Mouse (Mus musculus) hindbrain, embryonic 11.5 days (tissue): Measurements from ENCODE around the gene Kcnma1. TPM values are rescaled to one million over a fixed set of nuclear protein-coding genes. Genes with fewer than 3 reads are reported as not detected.

Experiments used
- ATAC-seq: fragments of 200-750 bp; cut with Nextera tagmentation; 2 replicates; pipeline ENCODE4 v1.8.0; 2017; ENCODE audit warnings: mild to moderate bottlenecking, moderate TSS enrichment, moderate library complexity; ENCODE audit not compliant: low FRiP score
- DNase-seq: peaks from one replicate; pipeline ENCODE4 v3.0.0-alpha.2; 2015; ENCODE audit warnings: low spot score
- H3K27ac ChIP-seq: fragments of 300-500 bp; sonication (generic); 2 replicates; pipeline ENCODE4 v1.5.1; 2014; ENCODE audit warnings: mild to moderate bottlenecking, low read depth, low read length
- H3K27me3 ChIP-seq: fragments of 300-500 bp; sonication (generic); 2 replicates; pipeline ENCODE4 v1.6.1; 2014; ENCODE audit warnings: mild to moderate bottlenecking, low read length, moderate library complexity, mixed read lengths; ENCODE audit not compliant: control insufficient read depth, insufficient read depth
- H3K36me3 ChIP-seq: fragments of 300-500 bp; sonication (generic); 2 replicates; pipeline ENCODE4 v1.6.1; 2014; ENCODE audit warnings: mild to moderate bottlenecking, low read length, moderate library complexity, mixed read lengths; ENCODE audit not compliant: control insufficient read depth, insufficient read depth
- H3K4me1 ChIP-seq: fragments of 300-500 bp; sonication (generic); replicated peaks from 2 replicates; pipeline ENCODE4 v1.6.1; 2014; ENCODE audit warnings: low read length, mixed read lengths; ENCODE audit not compliant: control insufficient read depth, insufficient read depth
- H3K4me2 ChIP-seq: fragments of 300-500 bp; sonication (generic); replicated peaks from 2 replicates; pipeline ENCODE4 v1.6.1; 2014; ENCODE audit warnings: mild to moderate bottlenecking, low read depth, low read length
- H3K4me3 ChIP-seq: fragments of 300-500 bp; sonication (generic); 2 replicates; pipeline ENCODE4 v1.5.1; 2014; ENCODE audit warnings: low read depth, low read length
- H3K9ac ChIP-seq: fragments of 300-500 bp; sonication (generic); 2 replicates; pipeline ENCODE4 v1.6.1; 2014; ENCODE audit warnings: low read depth, low read length
- H3K9me3 ChIP-seq: fragments of 300-500 bp; sonication (generic); 2 replicates; pipeline ENCODE4 v1.6.1; 2016; ENCODE audit warnings: low read length; ENCODE audit not compliant: control insufficient read depth
- WGBS: fragments of 180-500 bp; shearing (Covaris S2); extraction: QIAGEN DNeasy Blood & Tissue Kit; methylation state at CpG from one replicate; pipeline ENCODE4 v1.1.7; 2014; 5-methylcytosine and 5-hydroxymethylcytosine counted together
- polyA plus RNA-seq: library from polyadenylated mRNA; unstranded; fragments of >200 nt; fragmentation: Nextera tagmentation; extraction: Ambion mirVana; gene quantifications from 2 replicates; pipeline ENCODE4 v1.2.1, GENCODE M21; 2014

Kcnma1 gene
- polyA plus RNA-seq, 1 experiment from 2014 or later, result 1.8 TPM

DNA sequence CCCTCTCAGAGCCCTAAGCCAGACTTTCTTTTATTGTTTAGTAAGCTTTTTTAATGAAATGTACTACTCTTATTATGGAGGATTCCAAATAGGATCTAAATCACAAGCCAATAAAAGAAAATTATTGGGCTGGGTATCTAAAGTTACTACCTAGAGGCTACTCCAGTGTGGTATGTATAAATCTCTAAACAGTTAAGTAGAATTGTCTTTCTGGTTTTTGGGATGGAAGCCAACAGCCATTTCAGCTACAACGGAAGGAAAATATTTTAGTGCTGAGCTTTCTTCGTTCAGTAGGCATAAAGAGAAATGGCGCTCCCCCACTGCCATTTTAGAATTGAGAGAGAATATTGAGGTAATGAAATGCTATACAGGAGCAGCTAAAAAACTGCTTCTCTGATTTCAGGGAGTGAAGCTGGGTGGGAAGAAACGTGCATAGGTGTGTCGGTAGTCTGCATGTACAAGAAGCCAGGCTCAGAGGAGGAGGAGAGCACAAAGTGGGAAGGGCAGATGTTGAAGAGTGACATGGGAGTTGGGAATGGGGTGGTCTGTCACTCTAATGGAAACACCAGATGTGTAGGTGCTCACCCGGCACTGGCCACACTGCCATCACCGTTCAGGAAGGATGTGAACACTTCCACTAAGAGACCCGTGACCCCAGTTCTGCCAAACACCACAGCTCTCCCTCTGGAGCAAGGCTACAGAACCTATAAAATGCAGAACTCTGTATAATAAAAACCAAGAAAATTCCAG is 656.6 kb downstream of the Kcnma1 start:
- Histone ChIP-seq H3K4me1 (no peaks in the 10 kb centered on the region), H3K36me3 (no peaks in the 10 kb centered on the region), H3K27ac (no peak overlapping the region), H3K4me2 (no peak overlapping the region), H3K9ac (no peak overlapping the region), H3K9me3 (no peaks in the 10 kb centered on the region), H3K4me3 (no peak overlapping the region), H3K27me3 (no peaks in the 10 kb centered on the region)
- ATAC-seq (no peak), DNase-seq (no peak)
- WGBS, result 87% methylated on average over 8 of the region's 8 CpGs

DNA sequence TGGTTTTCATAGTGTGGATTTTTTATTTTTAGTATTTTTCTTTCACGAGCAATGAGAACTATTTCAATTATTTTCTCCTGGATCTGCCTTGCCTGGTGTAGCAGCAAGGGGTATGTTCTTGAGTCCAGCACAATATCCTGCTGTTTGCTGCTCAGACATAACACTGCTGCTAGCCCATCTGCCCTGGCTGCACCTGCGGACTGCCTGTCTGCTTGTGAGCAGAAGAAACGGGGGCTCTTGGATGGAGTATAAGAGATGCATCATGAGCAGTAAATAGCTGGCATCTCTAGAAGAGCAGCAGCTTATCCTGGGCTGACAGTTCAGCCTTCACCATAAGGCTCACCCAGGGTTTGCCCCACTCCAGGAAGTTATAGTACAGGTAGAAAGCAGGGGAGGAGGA is 687.5 kb downstream of the Kcnma1 start:
- no peak for ATAC-seq
- WGBS, result 85% methylated on average over 3 of the region's 3 CpGs

DNA sequence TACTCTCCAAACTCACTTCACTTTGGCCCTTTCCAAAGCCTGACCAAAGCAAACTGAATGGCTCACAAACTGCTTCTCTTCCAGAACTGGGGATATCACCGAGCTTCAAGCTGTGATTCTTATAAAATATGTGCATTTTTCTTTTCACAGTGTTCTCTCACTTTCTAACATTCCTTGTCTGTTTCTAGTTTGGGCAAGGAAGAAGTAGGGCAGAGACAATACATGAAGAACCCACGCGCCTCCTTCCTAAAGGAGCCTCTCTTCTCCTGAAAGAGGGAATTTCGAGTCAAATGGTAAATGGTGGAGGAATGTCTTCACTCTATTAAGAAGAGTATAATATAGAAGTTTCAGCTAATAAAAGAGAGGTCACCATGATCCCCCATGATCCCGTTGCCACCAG is 709.0 kb downstream of the Kcnma1 start:
- Histone ChIP-seq H3K9ac (no peak overlapping the region), H3K4me3 (no peak overlapping the region), H3K4me1 (no peaks in the 10 kb centered on the region), H3K27ac (no peak overlapping the region), H3K4me2 (no peak overlapping the region), H3K36me3 (no peaks in the 10 kb centered on the region), H3K9me3 (no peaks in the 10 kb centered on the region), H3K27me3 (no peaks in the 10 kb centered on the region)
- DNase-seq (no peak), ATAC-seq (no peak)
- 90% methylated on average over 5 of the region's 5 CpGs for WGBS

More for the DNA sequence above, 687.5 kb downstream of the Kcnma1 start:
- H3K9ac ChIP-seq, result no peak overlapping the region
- H3K4me3 ChIP-seq, result no peak overlapping the region
- H3K36me3 ChIP-seq, result no peaks in the 10 kb centered on the region
- no peaks in the 10 kb centered on the region for H3K4me1 ChIP-seq
- H3K27ac ChIP-seq, result no peak overlapping the region
- no peak for DNase-seq
- H3K4me2 ChIP-seq, result no peak overlapping the region
- H3K9me3 ChIP-seq, result no peaks in the 10 kb centered on the region
- H3K27me3 ChIP-seq, result no peaks in the 10 kb centered on the region

- no peak overlapping the region for H3K27ac ChIP-seq
- 96% methylated on average over 2 of the region's 2 CpGs for WGBS
These were observed 713.8 kb downstream of the Kcnma1 start for GRCm38 (mm10) chr14:23300443-23300842.

GRCm38 (mm10) chr14:23290634-23291033 is 723.7 kb downstream of the Kcnma1 start:
- Histone ChIP-seq H3K4me1 (no peaks in the 10 kb centered on the region), H3K9ac (no peak overlapping the region), H3K9me3 (no peaks in the 10 kb centered on the region), H3K27ac (no peak overlapping the region), H3K4me3 (no peak overlapping the region), H3K27me3 (no peaks in the 10 kb centered on the region), H3K4me2 (no peak overlapping the region), H3K36me3 (no peaks in the 10 kb centered on the region)
- ATAC-seq (no peak), DNase-seq (no peak)
- 78% methylated on average over 2 of the region's 2 CpGs for WGBS

More at GRCm38 (mm10) chr14:23300443-23300842, 713.8 kb downstream of the Kcnma1 start:
- no peak for DNase-seq
- Histone ChIP-seq H3K4me2 (no peak overlapping the region), H3K36me3 (no peaks in the 10 kb centered on the region), H3K27me3 (no peaks in the 10 kb centered on the region), H3K9ac (no peak overlapping the region), H3K4me3 (no peak overlapping the region), H3K9me3 (no peaks in the 10 kb centered on the region), H3K4me1 (no peaks in the 10 kb centered on the region)
- no peak for ATAC-seq

DNA sequence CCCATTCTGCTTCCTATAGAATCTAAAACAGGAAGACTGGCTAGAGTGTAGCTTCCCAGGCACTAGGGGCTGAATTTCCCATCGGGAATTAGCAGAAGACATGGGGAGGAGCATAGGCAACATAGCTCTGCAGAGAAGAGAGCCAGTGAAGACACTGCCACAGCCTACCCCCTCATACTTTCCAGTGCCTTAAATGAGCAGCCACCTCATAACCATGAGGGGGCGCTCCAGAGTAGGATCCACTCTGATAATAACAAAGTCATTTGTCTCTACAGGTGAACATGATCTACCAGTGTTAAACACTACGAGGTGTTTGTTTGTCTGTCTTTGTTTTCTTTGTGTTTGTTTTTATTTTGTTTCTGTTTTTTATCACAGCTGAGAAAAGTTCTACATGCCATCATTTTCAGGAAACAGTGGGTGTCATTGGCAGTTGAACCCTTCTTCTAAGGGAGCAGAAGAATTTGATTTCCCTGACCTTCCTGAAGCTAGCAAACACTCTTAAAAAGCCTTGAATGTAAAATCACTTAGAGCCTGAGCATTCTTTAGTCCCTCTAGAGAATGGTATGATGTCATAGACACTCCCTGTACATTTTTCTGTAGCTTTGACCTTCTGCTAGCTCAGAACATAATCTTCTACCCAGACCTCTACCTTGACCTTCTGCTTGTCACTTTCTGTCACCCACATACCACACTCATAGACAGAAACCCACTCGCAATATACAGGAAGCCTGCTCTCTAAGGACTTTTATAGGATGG is 747.6 kb downstream of the Kcnma1 start:
- Histone ChIP-seq H3K27me3 (no peaks in the 10 kb centered on the region), H3K9ac (no peak overlapping the region), H3K9me3 (no peaks in the 10 kb centered on the region), H3K36me3 (no peaks in the 10 kb centered on the region), H3K4me3 (no peak overlapping the region), H3K4me2 (no peak overlapping the region), H3K4me1 (no peaks in the 10 kb centered on the region), H3K27ac (no peak overlapping the region)
- no peak for DNase-seq
- ATAC-seq, result no peak
- WGBS, result 47% methylated on average over 4 of the region's 4 CpGs

DNA sequence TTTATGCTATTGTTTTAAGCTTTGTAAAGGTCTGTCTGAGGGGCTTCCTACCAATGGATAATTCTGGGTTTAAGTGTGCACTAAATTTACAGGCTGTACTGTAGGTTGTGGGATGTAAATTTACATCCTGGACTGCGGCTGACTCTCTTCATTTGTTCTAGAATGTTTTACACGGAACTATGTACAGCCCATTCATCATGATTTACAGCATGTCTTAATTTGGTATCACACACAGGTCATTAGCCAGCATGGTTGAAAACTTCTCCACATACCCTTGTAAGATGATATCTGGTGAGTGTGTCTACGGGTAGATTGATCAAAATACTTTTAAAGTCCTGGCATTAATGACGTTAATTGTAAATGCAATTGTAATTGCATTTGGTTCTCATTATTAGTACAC is 761.1 kb downstream of the Kcnma1 start:
- ATAC-seq (no peak), DNase-seq (no peak)
- WGBS, result 89% methylated on average over 4 of the region's 4 CpGs
- no peak overlapping the region for H3K27ac ChIP-seq
- no peaks in the 10 kb centered on the region for H3K36me3 ChIP-seq
- H3K4me2 ChIP-seq, result no peak overlapping the region
- H3K9ac ChIP-seq, result no peak overlapping the region
- H3K27me3 ChIP-seq, result no peaks in the 10 kb centered on the region
- no peak overlapping the region for H3K4me3 ChIP-seq
- no peaks in the 10 kb centered on the region for H3K9me3 ChIP-seq
- H3K4me1 ChIP-seq, result no peaks in the 10 kb centered on the region

GRCm38 (mm10) chr14:23244446-23244845 is 769.8 kb downstream of the Kcnma1 start:
- no peak overlapping the region for H3K4me3 ChIP-seq
- WGBS, result 88% methylated on average over 5 of the region's 5 CpGs

DNA sequence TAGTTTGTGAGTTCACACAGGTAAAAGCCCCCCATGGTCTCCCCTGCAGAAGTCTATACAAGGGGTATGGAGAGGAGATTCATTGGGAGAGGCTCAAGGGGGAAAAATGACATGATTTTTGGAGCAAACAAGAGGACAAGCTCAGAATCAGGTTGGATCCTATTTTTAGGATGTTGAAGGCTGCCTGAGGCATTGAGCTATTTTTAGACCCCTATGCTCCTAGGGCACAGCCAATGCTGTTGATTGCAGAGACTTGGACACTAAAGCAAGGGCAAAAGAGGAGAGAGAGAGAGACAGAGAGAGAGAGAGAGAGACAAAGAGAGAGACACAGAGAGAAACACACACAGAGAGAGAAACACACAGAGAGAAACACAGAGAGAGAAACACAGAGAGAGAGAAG is 770.4 kb downstream of the Kcnma1 start:
- Histone ChIP-seq H3K9me3 (no peaks in the 10 kb centered on the region), H3K9ac (no peak overlapping the region), H3K27ac (no peak overlapping the region), H3K27me3 (no peaks in the 10 kb centered on the region), H3K36me3 (no peaks in the 10 kb centered on the region), H3K4me3 (no peak overlapping the region), H3K4me2 (no peak overlapping the region), H3K4me1 (no peaks in the 10 kb centered on the region)
- ATAC-seq (no peak), DNase-seq (no peak)

More at GRCm38 (mm10) chr14:23244446-23244845, 769.8 kb downstream of the Kcnma1 start:
- Histone ChIP-seq H3K36me3 (no peaks in the 10 kb centered on the region), H3K27me3 (no peaks in the 10 kb centered on the region), H3K9ac (no peak overlapping the region), H3K4me1 (no peaks in the 10 kb centered on the region), H3K4me2 (no peak overlapping the region), H3K9me3 (no peaks in the 10 kb centered on the region), H3K27ac (no peak overlapping the region)
- DNase-seq (no peak), ATAC-seq (no peak)
